Mouse (Mus musculus): Measurements from ENCODE around the gene Smg6. TPM values are rescaled to one million over a fixed set of nuclear protein-coding genes. Genes with fewer than 3 reads are reported as not detected.

The Smg6 gene
- polyA plus RNA-seq, 1 experiment from 2014 or later, result 11.9 TPM

GRCm38 (mm10) chr11:74902416-74902815, 23.2 kb upstream of the Smg6 start:
- H3K27ac ChIP-seq, result no peak overlapping the region
- DNase-seq (ENCODE audit: low spot score), result no peak
- WGBS, result 92% methylated on average over 5 of the region's 5 CpGs
- TF ChIP-seq CTCF (IDR thresholded peaks at IDR 0.05; ENCODE audit: low read depth), result no peak
- no peaks in the 10 kb centered on the region for H3K9me3 ChIP-seq (replicated peaks; ENCODE audit: low read length)
- ATAC-seq (replicated peaks; ENCODE audit: low FRiP score, low read depth), result no peak
- H3K27me3 ChIP-seq (ENCODE audit: insufficient read depth, low read length), result no peaks in the 10 kb centered on the region
- peaks cover 62% of the 10 kb centered on the region for H3K36me3 ChIP-seq (ENCODE audit: insufficient read depth, low read length)
- H3K4me2 ChIP-seq (ENCODE audit: low read length), result no peak overlapping the region
- H3K4me3 ChIP-seq (replicated peaks; ENCODE audit: low read depth, low read length), result no peak overlapping the region
- peaks cover 4% of the 10 kb centered on the region; the same call in 1 of the 2 replicates for H3K4me1 ChIP-seq (replicated peaks; ENCODE audit: insufficient read depth, low read length)
- H3K9ac ChIP-seq (ENCODE audit: low read depth, low read length), result no peak overlapping the region

GRCm38 (mm10) chr11:74907850-74908249, 17.8 kb upstream of the Smg6 start:
- WGBS, result 93% methylated on average over 6 of the region's 6 CpGs

GRCm38 (mm10) chr11:74908618-74909399, 16.8 kb upstream of the Smg6 start:
- ATAC-seq (replicated peaks; ENCODE audit: low FRiP score, low read depth) (no peak), DNase-seq (ENCODE audit: low spot score) (no peak)
- Histone ChIP-seq H3K27ac (no peak overlapping the region), H3K4me1 (replicated peaks; ENCODE audit: insufficient read depth, low read length) (no peaks in the 10 kb centered on the region), H3K27me3 (ENCODE audit: insufficient read depth, low read length) (no peaks in the 10 kb centered on the region), H3K4me3 (replicated peaks; ENCODE audit: low read depth, low read length) (no peak overlapping the region), H3K9ac (ENCODE audit: low read depth, low read length) (no peak overlapping the region), H3K36me3 (ENCODE audit: insufficient read depth, low read length) (peaks cover 57% of the 10 kb centered on the region), H3K4me2 (ENCODE audit: low read length) (no peak overlapping the region), H3K9me3 (replicated peaks; ENCODE audit: low read length) (no peaks in the 10 kb centered on the region)
- 58% methylated on average over 12 of the region's 12 CpGs for WGBS
- no peak for TF ChIP-seq CTCF (IDR thresholded peaks at IDR 0.05; ENCODE audit: low read depth)

More at GRCm38 (mm10) chr11:74907850-74908249, 17.8 kb upstream of the Smg6 start:
- no peaks in the 10 kb centered on the region for H3K9me3 ChIP-seq (replicated peaks; ENCODE audit: low read length)
- no peak for TF ChIP-seq CTCF (IDR thresholded peaks at IDR 0.05; ENCODE audit: low read depth)
- no peak overlapping the region for H3K4me2 ChIP-seq (ENCODE audit: low read length)
- H3K27me3 ChIP-seq (ENCODE audit: insufficient read depth, low read length), result no peaks in the 10 kb centered on the region
- no peak overlapping the region for H3K27ac ChIP-seq
- no peak overlapping the region for H3K4me3 ChIP-seq (replicated peaks; ENCODE audit: low read depth, low read length)
- ATAC-seq (replicated peaks; ENCODE audit: low FRiP score, low read depth) (no peak), DNase-seq (ENCODE audit: low spot score) (no peak)
- H3K4me1 ChIP-seq (replicated peaks; ENCODE audit: insufficient read depth, low read length), result no peaks in the 10 kb centered on the region
- no peak overlapping the region for H3K9ac ChIP-seq (ENCODE audit: low read depth, low read length)
- H3K36me3 ChIP-seq (ENCODE audit: insufficient read depth, low read length), result peaks cover 60% of the 10 kb centered on the region

- ATAC-seq (replicated peaks; ENCODE audit: low FRiP score, low read depth), result no peak
- peaks cover 45% of the 10 kb centered on the region for H3K36me3 ChIP-seq (ENCODE audit: insufficient read depth, low read length)
These were observed 15.6 kb upstream of the Smg6 start for GRCm38 (mm10) chr11:74909978-74910377.

GRCm38 (mm10) chr11:74912492-74912891, 13.1 kb upstream of the Smg6 start:
- H3K9ac ChIP-seq (ENCODE audit: low read depth, low read length), result no peak overlapping the region
- H3K4me3 ChIP-seq (replicated peaks; ENCODE audit: low read depth, low read length), result no peak overlapping the region
- H3K27ac ChIP-seq, result no peak overlapping the region
- no peaks in the 10 kb centered on the region for H3K9me3 ChIP-seq (replicated peaks; ENCODE audit: low read length)
- WGBS, result 88% methylated on average over 3 of the region's 3 CpGs
- peaks cover 28% of the 10 kb centered on the region; the same call in 1 of the 2 replicates for H3K36me3 ChIP-seq (ENCODE audit: insufficient read depth, low read length)
- no peaks in the 10 kb centered on the region for H3K4me1 ChIP-seq (replicated peaks; ENCODE audit: insufficient read depth, low read length)
- TF ChIP-seq CTCF (IDR thresholded peaks at IDR 0.05; ENCODE audit: low read depth), result no peak
- H3K4me2 ChIP-seq (ENCODE audit: low read length), result no peak overlapping the region
- DNase-seq (ENCODE audit: low spot score), result no peak
- no peak for ATAC-seq (replicated peaks; ENCODE audit: low FRiP score, low read depth)
- H3K27me3 ChIP-seq (ENCODE audit: insufficient read depth, low read length), result no peaks in the 10 kb centered on the region

More at GRCm38 (mm10) chr11:74909978-74910377, 15.6 kb upstream of the Smg6 start:
- 88% methylated on average over 4 of the region's 4 CpGs for WGBS
- DNase-seq (ENCODE audit: low spot score), result no peak
- Histone ChIP-seq H3K4me3 (replicated peaks; ENCODE audit: low read depth, low read length) (no peak overlapping the region), H3K27me3 (ENCODE audit: insufficient read depth, low read length) (no peaks in the 10 kb centered on the region), H3K4me1 (replicated peaks; ENCODE audit: insufficient read depth, low read length) (no peaks in the 10 kb centered on the region), H3K4me2 (ENCODE audit: low read length) (no peak overlapping the region), H3K27ac (no peak overlapping the region), H3K9me3 (replicated peaks; ENCODE audit: low read length) (no peaks in the 10 kb centered on the region), H3K9ac (ENCODE audit: low read depth, low read length) (no peak overlapping the region)
- no peak for TF ChIP-seq CTCF (IDR thresholded peaks at IDR 0.05; ENCODE audit: low read depth)

GRCm38 (mm10) chr11:74919249-74919648, 6.4 kb upstream of the Smg6 start:
- H3K36me3 ChIP-seq (ENCODE audit: insufficient read depth, low read length), result peaks cover 24% of the 10 kb centered on the region
- H3K4me2 ChIP-seq (ENCODE audit: low read length), result no peak overlapping the region
- H3K9ac ChIP-seq (ENCODE audit: low read depth, low read length), result no peak overlapping the region
- no peak overlapping the region for H3K4me3 ChIP-seq (replicated peaks; ENCODE audit: low read depth, low read length)
- no peaks in the 10 kb centered on the region for H3K27me3 ChIP-seq (ENCODE audit: insufficient read depth, low read length)
- TF ChIP-seq CTCF (IDR thresholded peaks at IDR 0.05; ENCODE audit: low read depth), result no peak
- ATAC-seq (replicated peaks; ENCODE audit: low FRiP score, low read depth) (no peak), DNase-seq (ENCODE audit: low spot score) (no peak)
- H3K4me1 ChIP-seq (replicated peaks; ENCODE audit: insufficient read depth, low read length), result no peaks in the 10 kb centered on the region
- WGBS, result 54% methylated on average over 6 of the region's 6 CpGs
- no peaks in the 10 kb centered on the region for H3K9me3 ChIP-seq (replicated peaks; ENCODE audit: low read length)
- no peak overlapping the region for H3K27ac ChIP-seq
